Mouse (Mus musculus): Measurements from ENCODE around the gene 4931428F04Rik. TPM values are rescaled to one million over a fixed set of nuclear protein-coding genes. Genes with fewer than 3 reads are reported as not detected.

The 4931428F04Rik gene
- polyA plus RNA-seq (2012; ENCODE audit: insufficient read depth, insufficient read length, missing spikeins): 0.63 and 1.4 TPM in 2 replicates

GRCm38 (mm10) chr8:105289805-105290460 is at the start of gene 4931428F04Rik:
TSS of gene 4931428F04Rik (minus strand) at chr8:105289864.
- H3K4me1 ChIP-seq (ENCODE audit: control insufficient read depth, insufficient read depth, insufficient read length, low read length): peaks cover 9% of the 10 kb centered on the region
- H3K27ac ChIP-seq (replicated peaks; ENCODE audit: low read depth, low read length): peak within 1 kb of the TSS; percentile 61; the same call in 1 of the 2 replicates
- H3K4me3 ChIP-seq (ENCODE audit: insufficient read depth, low read depth, low read length): peak within 1 kb of the TSS; percentile 75

GRCm38 (mm10) chr8:105338992-105339391 is 49.3 kb upstream of the 4931428F04Rik start:
- Histone ChIP-seq H3K27ac (replicated peaks; ENCODE audit: low read depth, low read length) (no peak overlapping the region), H3K4me1 (ENCODE audit: control insufficient read depth, insufficient read depth, insufficient read length, low read length) (peaks cover 22% of the 10 kb centered on the region), H3K4me3 (ENCODE audit: insufficient read depth, low read depth, low read length) (no peak overlapping the region)

- H3K4me1 ChIP-seq (ENCODE audit: control insufficient read depth, insufficient read depth, insufficient read length, low read length): peaks cover 21% of the 10 kb centered on the region
- H3K4me3 ChIP-seq (ENCODE audit: insufficient read depth, low read depth, low read length): no peak overlapping the region
- H3K27ac ChIP-seq (replicated peaks; ENCODE audit: low read depth, low read length): no peak overlapping the region
Measured at GRCm38 (mm10) chr8:105336373-105337130, 46.9 kb upstream of the 4931428F04Rik start.

GRCm38 (mm10) chr8:105332523-105332922 is 42.9 kb upstream of the 4931428F04Rik start:
- no peak overlapping the region for H3K4me3 ChIP-seq (ENCODE audit: insufficient read depth, low read depth, low read length)
- H3K4me1 ChIP-seq (ENCODE audit: control insufficient read depth, insufficient read depth, insufficient read length, low read length): 0 out of 2 replicates have a peak, but pooled peaks cover under 1% of the 10 kb centered on the region
- H3K27ac ChIP-seq (replicated peaks; ENCODE audit: low read depth, low read length): no peak overlapping the region

GRCm38 (mm10) chr8:105331931-105332330 is 42.3 kb upstream of the 4931428F04Rik start:
- H3K4me3 ChIP-seq (ENCODE audit: insufficient read depth, low read depth, low read length): no peak overlapping the region
- 0 out of 2 replicates have a peak, but pooled peaks cover 3% of the 10 kb centered on the region for H3K4me1 ChIP-seq (ENCODE audit: control insufficient read depth, insufficient read depth, insufficient read length, low read length)
- H3K27ac ChIP-seq (replicated peaks; ENCODE audit: low read depth, low read length): no peak overlapping the region

GRCm38 (mm10) chr8:105331469-105331868 is 41.8 kb upstream of the 4931428F04Rik start:
- Histone ChIP-seq H3K4me3 (ENCODE audit: insufficient read depth, low read depth, low read length) (no peak overlapping the region), H3K27ac (replicated peaks; ENCODE audit: low read depth, low read length) (no peak overlapping the region), H3K4me1 (ENCODE audit: control insufficient read depth, insufficient read depth, insufficient read length, low read length) (0 out of 2 replicates have a peak, but pooled peaks cover 3% of the 10 kb centered on the region)

- no peak overlapping the region for H3K27ac ChIP-seq (replicated peaks; ENCODE audit: low read depth, low read length)
- H3K4me1 ChIP-seq (ENCODE audit: control insufficient read depth, insufficient read depth, insufficient read length, low read length): peaks cover 6% of the 10 kb centered on the region; the same call in 1 of the 2 replicates
- no peak overlapping the region for H3K4me3 ChIP-seq (ENCODE audit: insufficient read depth, low read depth, low read length)
Measured at GRCm38 (mm10) chr8:105330325-105330724, 40.7 kb upstream of the 4931428F04Rik start.

GRCm38 (mm10) chr8:105326968-105327367 is 37.3 kb upstream of the 4931428F04Rik start:
- no peak overlapping the region for H3K27ac ChIP-seq (replicated peaks; ENCODE audit: low read depth, low read length)
- peaks cover 7% of the 10 kb centered on the region; the same call in 1 of the 2 replicates for H3K4me1 ChIP-seq (ENCODE audit: control insufficient read depth, insufficient read depth, insufficient read length, low read length)
- H3K4me3 ChIP-seq (ENCODE audit: insufficient read depth, low read depth, low read length): peak overlapping the region; percentile 76

GRCm38 (mm10) chr8:105326141-105326672 is 36.5 kb upstream of the 4931428F04Rik start, which contains the start of the genes Lrrc29 and Tmem208:
TSS of gene Lrrc29 (minus strand) at chr8:105326278.
TSS of gene Tmem208 (plus strand) at chr8:105326354.
- H3K4me3 ChIP-seq (ENCODE audit: insufficient read depth, low read depth, low read length): peak within 1 kb of the TSS; percentile 77
- H3K4me1 ChIP-seq (ENCODE audit: control insufficient read depth, insufficient read depth, insufficient read length, low read length): peaks cover 7% of the 10 kb centered on the region; the same call in 1 of the 2 replicates
- peak within 1 kb of the TSS; percentile 75 for H3K27ac ChIP-seq (replicated peaks; ENCODE audit: low read depth, low read length)

- H3K4me1 ChIP-seq (ENCODE audit: control insufficient read depth, insufficient read depth, insufficient read length, low read length): peaks cover 7% of the 10 kb centered on the region; the same call in 1 of the 2 replicates
- H3K4me3 ChIP-seq (ENCODE audit: insufficient read depth, low read depth, low read length): peak overlapping the region; percentile 77
- H3K27ac ChIP-seq (replicated peaks; ENCODE audit: low read depth, low read length): peak overlapping the region; percentile 74
Measured at GRCm38 (mm10) chr8:105325641-105326093, 36.0 kb upstream of the 4931428F04Rik start.

- no peak overlapping the region for H3K27ac ChIP-seq (replicated peaks; ENCODE audit: low read depth, low read length)
- H3K4me1 ChIP-seq (ENCODE audit: control insufficient read depth, insufficient read depth, insufficient read length, low read length): peaks cover 7% of the 10 kb centered on the region; the same call in 1 of the 2 replicates
- H3K4me3 ChIP-seq (ENCODE audit: insufficient read depth, low read depth, low read length): no peak overlapping the region
Measured at GRCm38 (mm10) chr8:105323183-105323582, 33.5 kb upstream of the 4931428F04Rik start.

- Histone ChIP-seq H3K4me1 (ENCODE audit: control insufficient read depth, insufficient read depth, insufficient read length, low read length) (no peaks in the 10 kb centered on the region), H3K27ac (replicated peaks; ENCODE audit: low read depth, low read length) (no peak overlapping the region), H3K4me3 (ENCODE audit: insufficient read depth, low read depth, low read length) (no peak overlapping the region)
Measured at GRCm38 (mm10) chr8:105318662-105319190, 29.1 kb upstream of the 4931428F04Rik start.

GRCm38 (mm10) chr8:105317941-105318340 is 28.3 kb upstream of the 4931428F04Rik start:
- Histone ChIP-seq H3K4me3 (ENCODE audit: insufficient read depth, low read depth, low read length) (no peak overlapping the region), H3K4me1 (ENCODE audit: control insufficient read depth, insufficient read depth, insufficient read length, low read length) (no peaks in the 10 kb centered on the region), H3K27ac (replicated peaks; ENCODE audit: low read depth, low read length) (no peak overlapping the region)

- Histone ChIP-seq H3K4me3 (ENCODE audit: insufficient read depth, low read depth, low read length) (no peak overlapping the region), H3K27ac (replicated peaks; ENCODE audit: low read depth, low read length) (no peak overlapping the region), H3K4me1 (ENCODE audit: control insufficient read depth, insufficient read depth, insufficient read length, low read length) (no peaks in the 10 kb centered on the region)
Measured at GRCm38 (mm10) chr8:105315073-105315769, 25.6 kb upstream of the 4931428F04Rik start.

All from brown adipose tissue, adult 24 weeks (tissue).